Mouse (Mus musculus): ENCODE results near the gene Mpig6b. TPM values are rescaled to one million over a fixed set of nuclear protein-coding genes. Genes with fewer than 3 reads are reported as not detected.

The Mpig6b gene
- polyA plus RNA-seq (2012; rRNA removed), result 1.8 and 2.7 TPM in 2 replicates

GRCm38 (mm10) chr17:35066084-35066483, at the start of gene Mpig6b:
TSS of gene Mpig6b (minus strand) at chr17:35066184.

GRCm38 (mm10) chr17:35115046-35116019, 49.3 kb upstream of the Mpig6b start, which contains the start of gene Ly6g5b:
TSS of gene Ly6g5b (minus strand) at chr17:35115428.

DNA sequence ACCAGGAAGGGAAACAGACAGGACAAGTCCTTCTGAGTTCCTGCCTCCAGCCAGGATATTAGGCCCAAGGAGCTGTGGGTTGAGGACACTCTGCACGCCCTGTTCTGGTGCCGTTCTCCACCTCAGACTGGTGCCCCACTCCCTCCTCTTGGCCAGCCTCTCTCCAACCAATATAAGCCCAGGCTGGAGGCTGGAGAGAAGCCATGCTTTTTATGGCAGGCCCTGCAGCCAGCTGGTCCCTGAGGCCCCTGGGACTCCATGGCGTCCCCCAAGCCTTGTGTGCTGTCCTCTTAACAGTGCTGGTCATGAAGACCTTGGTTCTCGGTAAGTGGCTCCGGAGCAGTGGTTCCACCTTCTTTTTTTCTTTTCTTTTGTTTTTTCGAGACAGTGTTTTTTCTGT, 42.1 kb upstream of the Mpig6b start, which contains the start of gene Ly6g5c:
Ly6g5c (plus strand) TSS at position 183 of the 400 bp plus-strand sequence.

DNA sequence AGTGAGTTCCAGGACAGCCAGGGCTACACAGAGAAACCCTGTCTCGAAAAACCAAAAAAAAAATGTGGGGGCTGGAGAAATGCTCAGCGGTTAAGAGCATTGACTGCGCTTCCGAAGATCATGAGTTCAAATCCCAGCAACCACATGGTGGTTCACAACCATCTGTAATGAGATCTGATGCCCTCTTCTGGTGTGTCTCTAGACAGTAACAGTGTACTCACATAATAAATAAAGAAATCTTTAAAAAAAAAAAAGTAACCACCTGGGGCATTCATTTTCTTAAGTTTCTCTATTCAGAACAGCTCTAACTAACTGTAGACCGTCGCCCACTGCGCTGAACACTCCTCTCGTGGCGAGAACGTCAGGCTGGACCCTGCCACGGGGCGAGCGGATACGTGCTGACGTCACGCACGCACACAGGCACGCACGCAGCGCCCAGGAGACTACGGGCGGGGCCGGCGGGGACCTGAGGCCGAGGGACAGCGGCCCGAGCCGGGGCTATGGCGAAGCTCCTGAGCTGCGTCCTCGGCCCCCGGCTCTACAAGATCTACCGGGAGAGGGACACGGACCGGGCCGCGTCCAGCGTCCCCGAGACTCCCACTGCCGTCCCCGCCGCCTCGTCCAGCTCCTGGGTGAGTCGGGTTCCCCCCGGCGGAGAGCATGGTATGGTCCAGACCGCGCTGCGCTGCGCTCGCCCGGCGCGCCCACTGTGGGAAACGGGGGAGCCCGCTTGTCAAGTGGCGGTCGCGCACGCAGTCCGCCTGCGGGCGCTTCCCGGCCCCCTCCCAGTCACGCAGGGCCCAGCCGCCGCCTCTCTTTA, 23.1 kb upstream of the Mpig6b start, which contains the start of gene Abhd16a:
Abhd16a (plus strand) TSS at position 439 of the 820 bp plus-strand sequence.

DNA sequence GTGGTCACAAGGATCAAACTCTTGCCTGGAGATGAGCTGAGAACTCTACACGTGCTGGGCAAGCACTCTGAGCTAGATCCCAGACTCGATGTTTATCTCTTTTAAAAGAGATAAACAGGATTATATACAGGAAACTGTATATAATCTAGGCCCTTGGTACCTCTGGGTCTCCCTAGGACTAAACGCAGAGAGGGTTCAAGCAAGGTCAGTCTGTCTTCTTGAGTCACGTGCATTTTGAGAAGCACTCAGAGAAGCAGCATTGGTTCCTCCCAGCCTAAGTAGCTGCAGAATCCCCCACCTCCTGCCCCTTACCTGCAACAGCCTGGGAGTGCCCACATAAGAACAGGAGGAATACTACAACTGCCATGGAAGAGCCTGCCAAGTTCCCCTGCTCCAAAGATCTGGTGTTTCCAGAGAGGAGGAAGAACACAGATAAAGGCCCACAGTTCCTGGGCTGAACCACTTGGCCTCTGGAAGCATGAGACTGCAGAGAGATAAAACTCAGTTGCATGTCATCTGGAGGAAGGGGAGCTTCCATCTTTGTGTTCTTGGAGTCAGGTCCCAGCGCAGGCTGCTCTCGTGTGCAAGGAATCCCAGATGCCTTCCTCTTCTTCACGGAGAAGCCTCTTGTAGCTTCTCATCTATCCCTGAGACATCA, 19.4 kb upstream of the Mpig6b start, which contains the start of gene Ly6g6f:
Ly6g6f (minus strand) TSS at position 403 of the 658 bp plus-strand sequence.

DNA sequence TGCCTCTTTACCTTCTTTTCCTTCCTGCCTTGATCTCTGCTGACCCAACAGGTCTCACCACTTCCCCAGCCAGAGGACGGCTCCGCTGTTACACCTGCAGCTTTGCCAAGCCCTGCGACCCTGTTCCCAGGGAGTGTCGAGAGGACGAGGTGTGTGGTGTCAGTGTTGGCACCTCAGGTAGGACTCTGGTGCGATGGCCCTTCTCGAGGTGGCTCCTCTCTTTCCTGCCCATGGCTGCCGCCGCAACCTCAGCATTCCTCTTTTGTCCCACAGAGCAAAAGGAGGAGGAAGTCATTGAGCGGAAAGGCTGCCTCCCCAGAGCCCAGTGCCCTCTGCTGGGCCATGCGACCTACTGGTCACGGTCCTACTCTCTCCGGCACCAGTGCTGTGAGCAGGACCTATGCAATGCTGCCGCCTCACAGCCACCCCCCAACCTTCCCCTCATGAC, 11.8 kb upstream of the Mpig6b start, which contains the start of gene Ly6g6d:
Ly6g6d (minus strand) TSS at position 280 of the 448 bp plus-strand sequence.

GRCm38 (mm10) chr17:35076507-35077176, 10.7 kb upstream of the Mpig6b start, which contains the start of gene Ly6g6e:
TSS of gene Ly6g6e (plus strand) at chr17:35076902.

DNA sequence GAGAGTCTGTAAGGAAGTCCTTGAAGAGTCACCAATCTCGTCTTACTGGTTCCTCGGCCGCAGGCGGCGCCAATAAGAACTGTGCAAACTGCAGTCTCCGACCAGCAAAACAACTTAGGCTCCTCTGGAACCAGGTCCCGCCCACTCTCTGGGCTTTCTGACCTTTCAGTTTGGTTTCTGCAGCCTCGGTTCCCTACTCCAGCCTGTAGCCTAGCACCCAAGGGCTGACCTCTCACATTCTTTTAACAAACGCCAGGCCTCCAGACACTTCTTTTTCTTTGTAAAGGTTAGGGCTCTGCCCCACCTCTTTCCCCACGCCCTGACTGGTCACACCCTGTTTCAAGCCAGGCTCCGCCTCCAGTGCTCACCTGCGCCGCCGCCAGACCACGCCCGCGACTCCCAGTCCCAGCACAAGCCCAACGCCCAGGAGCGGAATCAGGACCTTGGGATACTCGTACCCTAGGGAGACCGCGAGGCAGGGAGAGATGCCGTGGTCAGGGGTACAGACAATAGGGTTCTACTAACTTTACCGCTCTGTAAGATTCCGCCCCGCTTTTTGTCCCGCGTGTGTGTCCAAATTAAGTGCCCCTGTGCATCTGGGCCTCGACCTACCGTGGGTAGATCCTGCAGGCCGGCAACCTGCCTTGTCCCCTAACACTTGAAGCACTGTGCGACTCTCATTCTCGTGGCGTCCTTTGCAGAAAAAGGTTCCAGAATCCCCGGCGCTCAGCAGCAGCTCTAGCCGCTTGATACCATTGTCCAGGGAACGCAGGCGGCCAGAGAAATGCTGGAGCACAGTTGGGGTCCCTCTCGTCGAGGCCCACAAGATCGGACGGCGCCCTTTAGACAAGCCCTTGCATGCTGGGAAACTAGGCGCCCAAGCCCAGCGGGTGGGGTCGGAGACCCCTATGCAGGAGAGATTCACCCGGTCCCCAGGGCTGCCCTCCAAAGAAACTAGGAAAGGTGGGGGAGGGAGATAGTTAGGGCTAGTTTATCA, 735 bp downstream of the Mpig6b start, which contains the start of gene Ly6g6c:
Ly6g6c (plus strand) TSS at position 438 of the 997 bp plus-strand sequence.

DNA sequence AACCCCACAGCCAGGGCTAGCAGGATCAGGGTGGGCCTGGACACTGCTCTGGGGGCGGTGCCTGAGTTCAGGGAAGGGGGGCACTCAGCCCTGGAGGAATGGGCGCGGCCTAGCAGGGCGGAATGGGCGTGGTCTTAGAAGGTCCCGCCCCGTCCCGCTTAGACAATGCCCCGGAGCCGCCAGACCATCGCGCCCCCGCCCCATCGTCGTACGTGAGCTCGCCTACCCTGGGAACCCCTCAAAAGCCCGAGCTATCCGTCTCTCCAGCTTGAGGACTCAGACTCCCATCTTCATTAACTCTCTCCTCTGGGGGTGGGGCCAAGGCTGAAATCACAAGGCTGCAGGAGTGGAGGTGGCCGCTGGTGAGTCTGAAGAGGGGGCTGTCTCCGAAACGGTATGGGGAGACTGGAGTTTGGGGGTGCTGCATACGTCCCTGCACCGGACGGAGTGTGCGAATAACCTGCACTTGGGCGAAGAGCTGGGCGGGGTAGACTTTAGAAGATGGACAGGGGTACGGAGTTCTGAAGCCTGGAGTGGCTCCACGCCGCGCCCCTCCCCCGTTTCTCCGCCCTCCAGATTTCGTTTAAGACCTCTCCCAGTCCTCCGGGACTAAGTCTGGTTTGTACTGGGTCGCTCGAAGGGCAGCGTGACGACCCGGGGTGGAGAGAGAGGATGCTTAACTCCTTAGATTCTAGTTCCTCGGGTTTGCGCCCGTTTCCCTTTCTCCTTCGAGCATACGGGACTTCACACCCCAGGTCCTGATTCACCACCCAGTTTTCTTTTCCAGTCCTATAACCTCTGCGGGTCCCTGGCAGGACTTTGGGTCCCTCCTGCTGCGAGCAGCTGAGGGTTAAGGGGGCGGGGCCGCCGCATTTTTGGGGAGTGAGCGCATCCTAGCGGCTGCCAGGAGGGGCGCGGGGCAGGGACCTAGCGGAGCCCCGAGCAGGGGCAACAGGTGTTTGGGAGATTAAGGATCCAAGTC, 6.8 kb downstream of the Mpig6b start, which contains the start of gene Ddah2:
Ddah2 (plus strand) TSS at position 125 of the 982 bp plus-strand sequence.

GRCm38 (mm10) chr17:35049561-35050016, 16.4 kb downstream of the Mpig6b start, which contains the start of gene Clic1:
TSS of gene Clic1 (plus strand) at chr17:35049966.

DNA sequence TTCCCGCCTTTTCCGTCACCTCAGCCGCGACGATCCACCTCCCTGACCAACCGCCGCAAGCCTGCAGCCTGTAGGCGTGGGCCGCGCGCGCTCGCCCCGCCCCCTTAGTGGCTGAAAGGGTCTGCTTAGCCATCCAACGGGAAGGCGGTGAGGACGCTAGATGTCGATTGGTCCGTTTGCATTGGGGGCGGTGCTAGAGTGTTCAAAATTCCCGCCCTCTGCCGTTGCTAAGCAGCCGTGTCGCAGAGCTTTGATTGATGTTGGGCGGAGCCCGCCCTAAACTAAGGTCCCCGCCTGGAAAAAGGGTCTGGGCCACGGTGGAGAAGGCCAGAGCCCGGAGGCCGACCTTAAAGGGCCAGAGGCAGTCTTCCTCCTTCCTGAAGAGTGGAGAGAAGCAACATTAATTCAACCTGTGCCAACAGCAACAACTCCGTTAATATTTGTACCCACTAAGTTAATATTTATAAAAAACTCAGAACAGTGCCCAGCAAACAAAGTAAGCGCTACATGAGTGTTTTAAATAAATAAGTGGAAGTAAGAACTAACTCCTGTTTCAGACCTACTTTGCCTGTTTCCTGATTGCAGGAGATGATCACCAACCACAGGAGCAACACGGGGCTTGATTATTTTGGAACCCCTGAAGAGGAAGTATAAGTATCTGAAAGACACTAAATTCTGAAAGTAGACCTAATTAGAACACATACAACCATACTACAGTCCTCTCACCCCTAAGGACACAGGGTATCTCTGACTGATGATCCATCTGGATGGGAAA, 19.1 kb downstream of the Mpig6b start, which contains the start of gene Msh5:
Msh5 (minus strand) TSS at position 65 of the 775 bp plus-strand sequence.

DNA sequence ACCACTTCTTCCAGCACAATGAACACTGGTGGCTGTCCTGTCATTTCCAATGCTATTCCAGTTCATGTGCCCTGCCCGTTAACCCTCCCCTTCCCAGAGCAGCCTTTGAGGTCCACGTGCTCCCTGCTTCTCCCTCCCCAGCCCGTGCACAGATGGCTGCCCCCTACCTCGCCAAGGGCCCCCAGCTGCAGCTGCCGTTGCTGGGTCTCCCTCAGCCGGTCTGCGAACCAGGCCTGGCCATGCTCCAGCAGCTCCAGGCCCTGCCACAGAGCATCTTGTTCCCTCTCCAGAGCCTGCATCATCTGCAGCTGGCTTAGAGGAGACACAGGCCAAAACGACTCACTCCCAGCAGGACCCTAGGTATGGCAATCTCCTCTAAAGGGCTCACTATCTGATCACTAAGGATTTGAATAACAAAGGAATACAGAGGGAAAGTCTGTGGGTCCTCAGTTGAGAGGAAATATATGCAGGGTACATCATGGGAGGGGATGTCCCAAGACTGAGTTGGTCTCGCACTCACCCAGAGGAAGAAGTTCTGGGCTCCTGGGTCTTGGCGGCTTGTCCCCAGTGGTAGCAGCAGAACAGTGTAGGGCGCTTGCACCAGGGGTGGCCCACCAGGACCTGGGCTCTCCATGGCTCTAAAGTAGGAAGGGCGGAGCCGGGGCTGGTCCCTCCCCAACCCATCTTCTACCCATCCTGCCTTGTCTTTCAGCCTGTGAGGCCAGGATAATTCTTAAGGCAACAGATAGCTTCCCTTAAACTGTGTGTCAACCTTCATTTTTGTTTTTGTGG, 38.5 kb downstream of the Mpig6b start, which contains the start of gene Sapcd1:
Sapcd1 (minus strand) TSS at position 740 of the 792 bp plus-strand sequence.

GRCm38 (mm10) chr17:35016376-35016775, 49.6 kb downstream of the Mpig6b start, which contains the start of gene Vwa7:
TSS of gene Vwa7 (plus strand) at chr17:35016579.

